Mouse (Mus musculus): ENCODE data around the gene Zmym2. TPM values are rescaled to one million over a fixed set of nuclear protein-coding genes. Genes with fewer than 3 reads are reported as not detected.
"Not testable (repeated sequence)": the region's sequence is repeated elsewhere in the genome, so short reads cannot be mapped to it uniquely, and the experiment has no call there.

Zmym2 gene
- total RNA-seq (2021) = 100 to 1,000 TPM; 103 to 116 TPM

DNA sequence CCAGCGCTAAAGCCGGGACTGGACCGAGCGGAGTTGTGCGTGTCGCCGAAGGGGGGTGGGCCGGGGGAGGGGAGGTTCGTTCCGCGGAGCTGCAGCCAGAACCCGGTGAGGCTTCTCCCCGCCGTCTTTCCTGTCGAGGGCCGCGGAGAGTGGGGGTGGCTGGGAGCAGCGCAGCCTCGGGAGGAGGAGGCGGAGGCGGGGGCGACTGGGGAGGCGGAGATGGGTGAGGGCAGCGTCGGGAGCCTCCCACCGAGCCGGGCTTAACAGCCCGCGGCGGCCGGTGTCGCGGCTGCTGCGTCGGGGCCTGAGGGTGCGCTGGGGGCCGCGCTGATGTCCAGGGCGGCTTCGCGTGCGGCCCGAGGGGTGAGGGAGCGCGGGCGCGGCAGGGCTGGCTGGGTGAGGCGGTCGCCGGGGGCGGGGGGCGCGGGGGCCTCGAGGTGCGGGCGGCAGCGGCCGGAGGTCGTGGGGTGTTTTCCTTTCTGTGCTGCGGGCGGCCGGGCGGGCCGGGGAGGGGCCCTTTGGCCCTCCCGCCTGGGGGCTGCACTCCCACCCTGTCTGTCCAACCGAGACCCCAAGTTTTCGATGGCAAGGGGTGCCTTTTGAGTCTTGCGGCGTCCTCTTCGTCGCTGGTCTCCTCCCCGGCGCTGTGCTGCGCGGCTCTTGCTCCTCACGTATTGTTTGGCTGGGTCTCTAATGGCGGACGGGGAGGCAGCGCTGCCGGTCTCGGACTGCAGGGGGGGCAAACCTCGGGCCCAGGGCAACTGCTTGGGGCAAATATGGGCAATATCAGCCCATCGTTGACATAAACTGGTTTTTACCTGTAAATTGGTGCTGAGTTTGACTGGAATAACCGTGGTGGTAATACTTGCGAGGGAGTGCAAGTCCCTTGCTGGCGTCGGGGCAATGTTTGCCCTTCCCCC, at the start of gene Zmym2:
TSS of gene Zmym2 (plus strand) at position 60 of the 920 bp plus-strand sequence.
- peak; percentile 73 for DNase-seq
- intact Hi-C loops (cut with DNase I) = not testable (repeated sequence)

DNA sequence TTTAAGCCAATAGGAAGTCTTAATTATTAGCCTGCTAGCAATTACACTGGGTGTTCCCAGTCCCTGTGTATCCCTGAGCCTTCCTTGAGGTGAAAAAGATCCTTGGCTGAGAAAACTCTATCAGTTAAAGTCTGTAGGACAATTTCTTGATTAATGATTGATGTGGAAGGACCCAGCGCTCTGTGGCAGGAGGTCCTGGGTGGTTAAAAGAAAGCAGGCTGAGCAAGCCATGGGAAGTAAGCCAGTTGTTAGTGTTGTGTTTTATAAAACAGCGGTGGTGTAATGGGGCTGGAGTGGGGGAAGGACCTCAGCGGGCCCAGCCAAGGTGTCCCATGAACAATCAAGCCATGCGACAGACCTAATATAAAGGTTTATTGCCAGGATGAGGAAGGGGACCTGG, 42.4 kb upstream of the Zmym2 start:
- intact Hi-C loops (cut with DNase I) = no loop called here
- DNase-seq = no peak

DNA sequence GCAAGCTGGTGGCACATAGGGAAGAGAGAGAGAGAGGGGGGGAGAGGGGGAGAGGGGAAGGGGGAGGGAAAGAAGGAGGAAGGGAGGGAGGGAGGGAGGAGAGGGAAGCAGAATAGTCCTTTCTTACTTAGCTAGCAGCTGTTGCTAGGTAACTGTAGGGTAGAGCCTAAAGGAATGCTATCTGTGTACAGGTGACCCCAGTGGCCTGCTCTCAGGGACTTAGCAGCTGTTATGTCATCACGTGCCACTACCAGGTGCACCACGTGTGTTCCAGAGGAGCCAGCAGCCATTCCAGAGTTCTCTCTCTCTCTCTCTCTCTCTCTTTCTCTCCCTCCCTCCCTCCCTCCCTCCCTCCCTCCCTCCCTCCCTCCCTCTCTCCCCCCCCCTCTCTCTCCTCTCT, 41.9 kb upstream of the Zmym2 start:
- intact Hi-C loops (cut with DNase I) = no loop called here
- no peak for DNase-seq

DNA sequence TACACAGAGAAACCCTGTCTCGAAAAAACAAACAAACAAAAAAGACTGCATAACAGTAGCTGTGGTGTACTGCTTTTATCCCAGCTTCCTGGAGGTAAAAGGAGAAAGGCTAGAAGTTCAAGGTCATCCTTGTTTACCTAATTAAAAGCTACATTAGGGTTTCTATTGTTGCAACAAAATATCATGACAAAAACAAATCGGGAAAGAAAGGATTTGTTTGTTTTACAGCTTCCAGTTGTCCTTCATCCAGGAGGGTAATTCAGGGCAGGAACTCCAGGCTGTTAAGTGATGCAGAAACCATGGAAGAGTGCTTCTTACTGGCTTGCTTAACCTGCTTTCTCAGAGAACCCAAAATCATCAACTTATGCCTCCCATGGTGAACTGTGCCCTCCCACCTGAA, 38.1 kb upstream of the Zmym2 start:
- no peak for DNase-seq
- intact Hi-C loops (cut with DNase I) = no loop called here

DNA sequence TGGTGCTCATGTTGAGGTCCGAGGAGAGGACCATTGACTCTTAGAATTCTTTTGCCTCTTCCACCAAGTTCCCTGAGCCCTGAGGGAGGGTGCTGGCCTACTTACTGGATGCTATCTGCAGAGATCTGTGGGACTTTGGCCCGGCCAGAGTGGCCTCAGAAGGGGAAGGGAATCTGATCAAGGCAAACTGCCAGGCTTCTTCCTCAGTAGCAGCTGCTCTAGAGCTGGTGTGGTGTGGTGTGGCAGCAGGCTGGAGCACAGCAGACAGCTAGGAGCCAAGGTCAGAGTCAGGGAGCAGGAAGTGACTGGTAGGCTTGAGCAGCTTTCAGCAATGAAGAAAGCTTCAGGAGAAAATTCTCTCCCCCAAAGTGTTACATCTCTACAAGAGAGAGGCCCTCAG, 36.8 kb upstream of the Zmym2 start:
- peak; percentile 4 for DNase-seq
- intact Hi-C loops (cut with DNase I) = no loop called here

DNA sequence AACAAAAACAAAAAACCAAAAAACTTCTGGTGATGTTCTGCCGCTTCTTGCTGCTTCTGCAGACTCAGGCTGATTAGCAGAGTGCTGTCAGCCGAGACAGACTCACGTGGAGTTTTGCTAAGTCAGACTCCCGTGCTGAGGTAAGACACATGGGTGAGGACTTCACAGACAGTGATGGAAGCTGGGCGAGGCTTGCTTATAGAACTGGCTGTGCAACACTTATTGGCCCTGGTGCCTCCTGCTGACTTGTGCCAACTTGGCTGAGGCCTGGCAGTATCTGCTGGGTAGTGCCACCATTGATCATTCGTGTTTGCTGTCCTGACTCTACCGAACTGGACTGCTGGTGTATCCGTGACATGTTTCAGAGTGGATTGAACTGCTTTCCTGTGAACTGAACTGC, 22.4 kb upstream of the Zmym2 start:
- no peak for DNase-seq
- intact Hi-C loops (cut with DNase I) = no loop called here

DNA sequence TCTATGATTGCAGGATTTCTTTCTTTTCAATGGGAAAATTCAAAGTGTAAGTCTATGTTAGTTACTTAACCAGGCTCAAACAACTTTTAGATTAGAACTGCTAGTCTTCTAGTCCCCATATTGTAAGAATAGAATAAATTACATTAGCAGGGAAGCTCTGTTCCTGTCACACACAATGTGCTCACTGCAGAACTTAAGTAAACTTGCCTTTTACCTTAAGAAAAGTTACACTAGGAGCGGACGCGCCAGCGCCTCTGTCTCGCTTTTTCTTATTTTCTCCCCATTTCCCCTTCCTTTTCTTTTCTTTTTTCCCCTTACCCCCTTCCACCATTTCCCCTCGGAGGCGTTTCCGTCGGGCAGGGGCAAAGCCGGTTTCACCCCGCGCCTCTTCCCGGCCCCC, 21.8 kb upstream of the Zmym2 start:
- DNase-seq = no peak
- intact Hi-C loops (cut with DNase I) = no loop called here

DNA sequence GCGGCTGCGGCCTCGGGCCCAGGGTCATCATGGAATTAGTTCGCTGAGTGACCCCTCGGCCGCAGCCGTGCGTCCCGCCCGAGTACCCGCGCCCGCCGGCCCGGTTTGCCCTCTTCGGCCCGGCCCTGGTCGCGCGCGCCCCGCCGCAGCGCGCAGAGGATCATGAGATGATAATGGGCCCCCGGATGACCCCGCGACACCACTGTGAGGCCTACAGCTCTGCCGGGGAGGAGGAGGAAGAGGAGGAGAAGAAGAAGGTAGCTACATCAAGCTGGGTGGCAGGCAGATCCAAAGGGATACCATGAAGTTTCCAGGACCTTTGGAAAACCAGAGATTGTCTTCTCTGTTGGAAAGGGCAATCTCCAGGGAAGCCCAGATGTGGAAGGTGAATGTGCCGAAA, 21.3 kb upstream of the Zmym2 start:
- intact Hi-C loops (cut with DNase I) = not testable (repeated sequence)

DNA sequence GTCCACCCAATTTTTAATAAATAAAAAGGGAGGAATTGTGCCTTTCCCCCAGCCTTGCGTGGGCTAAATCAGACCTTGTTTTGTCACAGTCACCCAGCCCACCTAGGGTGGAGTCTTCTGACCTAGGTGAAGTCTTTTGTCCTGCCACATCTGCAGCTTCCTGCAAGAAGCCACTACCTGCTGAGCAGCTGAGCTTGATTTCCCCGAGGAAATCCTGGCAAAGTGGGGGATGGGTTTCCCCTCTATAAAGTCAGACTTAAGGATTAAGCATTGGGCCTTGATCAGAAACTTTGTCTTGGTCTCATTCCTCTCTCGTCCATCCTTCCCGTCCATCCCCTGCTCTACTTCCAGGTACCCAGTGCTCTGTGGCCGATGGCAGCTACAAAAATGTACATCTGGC, 12.9 kb upstream of the Zmym2 start:
- no peak for DNase-seq

More for the DNA sequence above, 21.3 kb upstream of the Zmym2 start:
- DNase-seq = not testable (repeated sequence)

DNA sequence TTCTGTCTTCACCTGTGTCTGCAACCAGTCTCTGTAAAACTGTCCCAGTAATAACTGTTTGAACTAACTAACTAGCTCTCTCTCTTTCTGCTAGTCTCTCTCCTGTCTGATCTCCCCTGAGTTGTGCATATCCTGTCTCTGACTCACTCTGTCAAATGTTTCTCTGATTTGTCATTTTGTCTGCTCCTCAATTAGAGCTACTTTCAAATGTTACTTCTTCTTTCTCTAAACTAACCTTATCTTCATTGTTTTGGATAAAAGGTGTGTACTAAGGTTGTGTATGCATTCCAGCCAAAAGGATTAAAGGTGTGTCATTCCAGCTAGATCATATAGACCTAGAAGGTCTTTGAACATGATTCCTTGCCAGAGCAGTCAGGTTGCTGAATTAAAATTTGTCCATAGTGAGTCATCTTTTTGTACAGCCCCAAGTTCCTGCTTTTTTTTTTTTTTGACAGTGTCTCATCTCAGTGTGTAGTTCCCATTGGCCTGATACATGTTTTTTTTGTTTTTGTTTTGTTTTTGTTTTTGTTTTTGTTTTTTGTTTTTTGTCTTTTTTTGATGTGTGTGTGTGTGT, 10.8 kb upstream of the Zmym2 start:
- DNase-seq = no peak
- intact Hi-C loops (cut with DNase I) = no loop called here

More for the DNA sequence above, 12.9 kb upstream of the Zmym2 start:
- intact Hi-C loops (cut with DNase I) = no loop called here

DNA sequence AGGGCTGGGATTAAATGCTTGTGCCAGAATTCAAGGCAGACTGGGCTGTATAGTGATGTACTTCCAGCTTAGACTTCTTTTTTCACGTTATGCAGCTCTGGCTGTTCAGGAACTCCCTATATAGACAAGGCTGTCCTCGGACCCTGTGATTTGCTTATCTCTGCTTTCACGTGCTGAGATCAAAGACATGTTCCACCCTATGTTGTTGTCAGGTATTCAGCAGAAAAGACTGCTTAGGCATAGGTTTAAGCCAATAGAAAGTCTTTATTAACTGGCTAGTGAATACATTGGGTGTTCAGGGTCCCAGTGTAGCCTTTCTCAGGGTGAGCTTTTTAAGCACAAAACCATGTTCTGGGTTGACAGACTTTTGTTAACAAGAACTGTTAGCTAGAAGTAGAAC, 5.2 kb upstream of the Zmym2 start:
- intact Hi-C loops (cut with DNase I) = no loop called here
- no peak for DNase-seq

DNA sequence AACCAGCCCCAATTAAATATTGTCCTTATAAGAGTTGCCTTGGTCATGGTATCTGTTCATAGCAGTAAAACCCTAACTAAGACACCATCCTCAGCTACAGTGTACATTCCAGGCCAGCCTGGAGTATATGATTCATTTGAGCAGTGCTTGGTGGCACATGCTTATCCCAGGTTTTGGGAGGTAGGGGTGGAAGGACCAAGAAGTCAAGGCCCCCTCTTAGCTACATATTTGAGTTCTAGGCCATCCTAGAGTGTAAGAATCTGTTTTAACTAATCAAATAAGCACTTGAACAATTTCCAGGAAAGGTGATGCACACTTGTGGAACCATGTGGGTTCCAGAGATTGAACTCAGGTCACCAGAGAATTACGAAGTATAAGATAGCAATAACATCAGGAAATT, 3.0 kb upstream of the Zmym2 start:
- intact Hi-C loops (cut with DNase I) = no loop called here
- DNase-seq = no peak

DNA sequence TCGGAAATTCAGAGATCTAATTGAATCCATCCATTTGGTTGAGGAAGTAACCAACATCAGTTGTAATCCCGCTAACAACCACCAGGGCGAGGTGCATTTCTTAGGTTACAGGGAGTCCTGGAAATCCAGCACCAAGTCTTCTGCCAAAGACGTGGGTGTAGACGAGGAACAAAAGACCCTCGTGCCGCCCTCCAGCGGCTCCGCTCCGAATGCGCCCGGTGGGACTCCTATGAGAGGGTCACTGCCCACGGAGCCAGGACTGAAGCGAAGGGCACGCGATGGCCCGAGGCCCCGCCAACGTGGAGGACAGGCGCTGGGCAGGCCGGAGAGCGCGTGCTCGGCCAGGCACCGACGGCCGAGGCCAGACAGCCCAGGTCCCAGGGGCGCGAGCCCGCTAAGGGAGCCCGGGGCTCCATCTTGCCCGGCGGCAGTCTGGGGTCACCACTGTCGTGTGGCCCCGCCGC, 1.1 kb upstream of the Zmym2 start:
- intact Hi-C loops (cut with DNase I) = no loop called here
- peak; percentile 87 for DNase-seq

DNA sequence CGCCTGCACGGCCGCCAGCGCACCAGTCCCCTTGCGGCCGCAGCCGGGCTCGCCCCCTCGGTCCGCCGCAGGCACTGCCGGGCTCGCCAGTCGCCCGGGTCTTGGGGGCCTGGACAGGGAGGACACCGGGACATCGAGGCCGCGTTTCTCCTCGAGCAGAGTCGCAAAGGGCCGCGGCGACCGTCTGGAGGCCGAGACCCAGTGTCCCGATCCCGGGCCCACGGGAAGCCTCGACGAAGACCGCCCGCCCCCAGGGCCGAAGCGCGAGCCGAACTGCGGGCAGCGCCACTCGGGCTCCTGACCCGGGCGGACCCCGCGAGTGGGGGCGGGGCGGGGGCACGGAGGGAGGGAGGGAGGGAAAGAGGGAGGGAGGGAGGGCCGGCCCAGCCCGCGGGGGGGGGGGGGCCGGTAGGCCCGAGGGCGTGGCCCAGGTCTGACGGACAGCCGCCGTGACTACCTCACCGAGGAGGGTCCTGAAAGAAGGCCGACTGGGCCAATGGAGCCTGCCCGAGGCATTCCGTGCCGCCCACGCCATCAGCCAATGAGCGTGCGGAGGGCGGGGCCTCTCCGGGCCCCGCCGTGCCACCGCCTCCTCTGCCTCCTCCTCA, 363 bp upstream of the Zmym2 start:
- intact Hi-C loops (cut with DNase I) = not testable (repeated sequence)

DNA sequence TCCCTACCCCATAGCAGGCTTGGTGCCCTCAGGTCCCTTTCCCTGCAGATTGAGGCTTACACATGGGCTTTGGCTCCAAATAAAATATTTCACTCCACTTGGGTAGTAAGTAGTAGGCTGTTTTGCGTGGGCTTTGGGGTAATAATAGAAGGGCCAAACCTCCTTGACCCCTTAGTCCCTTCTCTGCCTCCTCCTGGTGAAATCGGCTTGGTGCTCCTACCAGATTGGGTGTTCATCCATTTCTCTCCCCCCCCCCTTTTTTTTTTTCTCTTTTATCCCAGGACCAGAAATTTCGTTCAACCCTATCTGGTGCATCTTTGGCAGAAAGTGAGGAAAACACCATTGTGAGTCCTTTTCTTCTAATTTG, 1.0 kb downstream of the Zmym2 start:
- DNase-seq = no peak
- intact Hi-C loops (cut with DNase I) = no loop called here

More for the DNA sequence above, 363 bp upstream of the Zmym2 start:
- DNase-seq = peak; percentile 88

DNA sequence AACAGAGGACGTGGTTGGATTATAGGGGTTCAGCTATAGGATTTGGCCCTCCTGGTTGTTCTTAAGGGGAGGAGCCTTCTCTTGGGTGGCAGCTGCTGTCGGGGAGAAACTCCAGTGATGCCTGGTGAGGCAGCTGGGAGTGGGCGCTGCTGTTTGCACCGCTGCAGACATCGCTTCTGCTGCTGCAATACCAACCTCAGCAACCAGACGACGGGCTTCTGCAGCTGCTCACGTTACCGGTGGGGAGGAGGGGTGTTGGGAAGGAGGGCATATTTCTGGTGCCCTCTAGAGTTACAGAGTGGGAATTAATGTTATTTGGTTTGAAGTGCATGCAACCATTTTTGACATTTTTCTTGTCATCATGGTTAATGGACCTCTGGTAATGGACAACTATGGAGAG, 1.4 kb downstream of the Zmym2 start:
- intact Hi-C loops (cut with DNase I) = no loop called here

DNA sequence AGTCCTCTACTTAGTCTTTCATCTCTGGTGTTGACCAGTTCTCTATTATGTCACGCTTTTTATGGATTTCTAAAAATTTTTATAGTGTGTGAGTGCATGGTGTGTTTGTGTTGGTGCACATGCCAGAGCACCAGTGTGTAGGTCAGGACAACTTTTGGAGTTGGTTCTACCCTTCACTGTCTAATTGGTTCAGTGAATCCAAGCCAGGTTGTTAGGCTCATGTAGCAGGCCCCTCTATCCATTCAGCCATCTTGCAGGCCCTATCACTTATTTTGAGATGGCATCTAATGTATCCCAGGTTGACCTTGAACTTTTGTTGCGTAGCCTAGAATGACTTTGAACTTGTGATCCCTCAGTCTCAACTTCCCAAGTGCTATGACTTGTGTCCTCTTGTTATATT, 2.0 kb downstream of the Zmym2 start:
- DNase-seq = no peak
- intact Hi-C loops (cut with DNase I) = no loop called here

More for the DNA sequence above, 1.4 kb downstream of the Zmym2 start:
- peak; percentile 67 for DNase-seq

DNA sequence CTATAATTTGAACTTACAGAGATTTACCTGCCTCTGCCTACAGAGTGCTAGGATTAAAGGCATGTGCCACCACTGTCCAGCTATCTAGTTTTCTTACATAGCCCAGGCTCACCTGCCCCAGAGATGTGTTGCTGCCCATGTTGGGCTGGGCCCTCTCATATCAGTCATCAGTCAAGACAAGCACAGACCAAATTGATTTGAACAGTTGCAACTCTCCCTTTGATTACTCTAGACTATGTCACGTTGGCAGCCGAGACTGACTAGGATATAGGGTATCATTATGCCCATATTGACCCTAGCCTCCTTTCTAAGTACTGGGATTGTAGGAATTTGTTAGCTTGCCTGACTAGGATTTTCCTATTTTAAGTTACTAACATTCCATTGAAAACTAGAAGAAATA, 8.0 kb downstream of the Zmym2 start:
- no peak for DNase-seq

DNA sequence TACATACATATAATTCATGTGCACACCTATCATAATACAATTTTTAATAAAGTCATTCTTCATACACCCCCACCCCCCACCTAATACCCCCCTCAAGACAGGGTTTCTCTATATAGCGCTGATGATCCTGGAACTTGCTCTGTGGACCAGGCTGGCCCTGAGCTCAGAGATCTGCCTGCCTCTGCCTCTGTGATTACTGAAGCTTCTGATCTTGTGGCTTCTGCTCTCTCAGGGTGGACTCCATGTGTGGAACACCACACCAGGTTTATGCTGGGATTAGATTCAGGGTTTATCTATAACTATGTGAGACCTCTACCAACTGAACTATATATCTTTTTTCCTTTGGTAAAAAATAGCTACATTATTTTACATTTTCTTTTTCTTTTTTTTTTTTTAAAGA, 10.1 kb downstream of the Zmym2 start:
- intact Hi-C loops (cut with DNase I) = no loop called here
- no peak for DNase-seq

More for the DNA sequence above, 8.0 kb downstream of the Zmym2 start:
- intact Hi-C loops (cut with DNase I) = no loop called here

DNA sequence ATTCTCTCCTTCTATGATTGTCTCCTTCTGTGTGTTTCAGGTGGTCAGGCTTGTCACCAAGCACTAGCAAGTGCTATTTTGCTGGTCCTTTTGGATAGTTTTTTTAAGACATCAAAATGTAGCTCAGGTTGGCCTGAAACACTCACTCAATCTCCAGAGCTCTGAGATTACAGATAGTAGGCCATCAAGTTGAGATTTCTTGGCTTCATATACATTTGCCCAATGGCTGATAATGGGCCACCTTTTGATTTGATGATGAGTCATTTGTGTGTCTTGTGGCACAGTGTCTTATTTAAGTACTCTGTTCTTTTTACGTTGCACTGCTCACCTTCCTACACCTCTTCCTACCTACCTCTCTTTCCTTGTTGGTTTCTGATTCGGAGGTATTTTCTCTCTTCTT, 11.0 kb downstream of the Zmym2 start:
- no peak for DNase-seq
- intact Hi-C loops (cut with DNase I) = no loop called here

DNA sequence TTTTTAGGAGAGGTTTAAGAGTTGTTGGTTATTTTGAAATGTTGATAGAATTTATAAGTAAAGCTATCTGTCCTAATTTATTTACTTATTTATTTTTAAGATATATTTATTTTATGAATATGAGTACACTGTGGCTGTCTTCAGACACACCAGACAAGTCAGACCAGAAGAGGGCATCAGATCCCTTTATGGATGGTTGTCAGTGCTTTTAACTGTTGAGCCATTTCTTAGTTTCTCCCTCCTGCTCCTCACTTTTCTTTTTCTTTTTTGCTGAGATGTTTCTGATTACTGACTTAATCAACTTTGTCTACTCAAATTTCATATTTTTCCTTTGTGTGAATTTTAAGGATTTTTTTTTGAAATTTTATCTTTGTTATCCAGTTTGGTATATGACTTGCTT, 13.2 kb downstream of the Zmym2 start:
- no peak for DNase-seq
- intact Hi-C loops (cut with DNase I) = no loop called here

DNA sequence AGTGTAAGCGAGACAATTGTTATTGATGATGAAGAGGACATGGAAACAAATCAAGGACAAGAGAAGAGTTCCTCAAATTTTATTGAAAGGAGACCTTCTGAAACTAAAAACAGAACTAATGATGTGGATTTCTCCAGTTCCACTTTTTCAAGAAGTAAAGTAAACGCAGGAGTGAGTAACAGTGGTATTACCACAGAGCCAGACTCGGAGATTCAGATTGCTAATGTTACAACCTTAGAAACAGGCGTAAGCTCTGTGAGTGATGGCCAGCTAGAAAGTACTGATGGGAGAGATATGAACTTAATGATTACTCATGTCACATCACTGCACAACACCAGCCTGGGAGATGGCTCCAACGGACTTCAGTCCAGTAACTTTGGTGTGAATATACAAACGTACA, 16.6 kb downstream of the Zmym2 start:
- intact Hi-C loops (cut with DNase I) = no loop called here

More for the DNA sequence above, 16.6 kb downstream of the Zmym2 start:
- DNase-seq = no peak

All from left cerebral cortex, postnatal 4 days (tissue).